Mouse (Mus musculus): ENCODE measurements around the gene Fbxo28.
A peak's percentile ranks its signal among the peaks of the same experiment; 100 is the strongest.

The Fbxo28 gene

DNA sequence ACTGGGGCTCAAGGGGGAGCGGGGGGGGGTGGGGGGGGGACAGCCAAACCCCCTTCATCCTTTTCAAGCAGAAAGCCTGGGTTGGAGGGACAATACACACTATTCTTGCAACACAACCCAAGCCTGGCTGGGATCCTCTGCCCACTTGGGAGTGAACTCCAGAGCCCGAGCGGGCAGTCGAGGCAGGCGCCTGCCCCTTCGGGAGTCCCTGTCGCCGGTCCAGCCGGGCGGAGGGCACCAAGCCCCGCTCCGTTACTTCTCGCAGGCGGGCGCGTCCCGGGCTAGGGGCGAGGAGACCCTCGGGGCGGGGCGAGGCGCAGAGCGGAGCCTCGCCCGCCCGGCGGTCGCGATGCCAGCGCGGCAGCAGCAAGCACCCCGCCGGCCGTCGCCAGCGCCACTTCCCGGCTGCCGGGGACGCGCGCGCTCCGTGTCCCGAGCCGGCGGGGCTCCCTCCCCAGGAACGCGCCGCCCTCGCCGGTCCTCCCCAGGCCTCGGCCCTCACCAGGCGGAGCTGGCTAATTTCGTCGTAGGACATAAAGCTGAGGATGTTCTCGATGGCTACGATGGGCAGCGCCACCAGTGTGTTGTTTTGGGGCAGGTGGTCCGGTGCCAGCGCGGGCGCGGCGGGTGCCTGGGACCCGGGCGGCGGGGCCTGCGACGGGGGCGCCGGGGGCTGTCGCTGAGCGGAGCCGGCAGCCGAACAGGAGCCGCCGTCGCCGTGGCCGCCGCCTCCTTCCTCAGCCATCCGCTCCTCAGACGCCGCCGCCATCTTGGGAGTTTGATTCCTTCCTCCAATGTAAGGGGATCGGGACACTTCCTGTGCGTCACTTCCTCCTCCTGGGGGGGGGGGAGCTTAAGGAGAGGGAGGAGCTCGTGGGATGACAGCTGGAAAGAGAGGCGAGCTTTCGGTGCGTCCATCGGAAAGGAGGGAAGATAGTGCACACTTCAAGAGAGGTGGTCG lies at the start of gene Fbxo28:
Gene Fbxo28 (minus strand): TSS at position 809 of the 961 bp plus-strand sequence.
- DNase-seq (ENCODE audit: low read depth), result peak; percentile 77

DNA sequence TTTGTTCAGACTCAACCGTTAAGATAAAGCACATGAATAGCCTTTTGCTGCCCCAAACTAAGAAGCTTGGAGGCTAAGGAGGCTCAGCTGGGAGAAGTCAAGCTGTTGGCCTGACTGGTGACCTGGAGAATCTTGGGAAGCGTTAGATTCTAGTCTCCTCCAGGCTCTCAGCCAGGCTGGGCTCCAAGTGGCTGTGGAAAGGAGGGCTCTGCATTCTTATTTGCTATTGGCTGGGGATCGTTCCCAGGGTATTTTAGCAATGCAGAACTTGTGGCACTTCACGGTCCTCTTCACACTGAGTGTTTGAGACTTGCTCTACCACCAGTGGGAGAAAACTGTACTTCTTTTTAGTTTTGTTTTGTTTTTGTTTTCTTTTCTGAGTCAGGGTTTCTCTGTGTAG lies 47.3 kb upstream of the Fbxo28 start:
- no peak for DNase-seq (ENCODE audit: low read depth)

DNA sequence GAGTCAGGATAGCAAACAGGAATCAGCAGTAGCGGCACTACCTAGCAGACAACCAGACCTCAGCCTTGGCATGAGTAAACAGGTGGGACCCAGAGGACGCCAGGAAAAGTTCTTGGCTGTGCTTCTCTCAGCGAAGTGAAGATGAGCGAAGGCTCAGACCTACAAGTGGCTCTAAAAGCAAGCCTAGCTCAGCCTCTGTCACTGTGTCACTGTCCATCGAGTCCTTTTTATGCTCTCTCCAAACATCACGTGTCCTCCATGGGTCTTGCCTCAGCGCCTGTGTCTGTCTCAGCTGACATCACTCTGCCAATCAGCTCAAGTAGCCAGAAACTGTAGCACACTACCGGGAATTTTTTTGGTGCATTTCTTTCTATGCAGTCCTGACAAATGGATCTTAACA lies 45.0 kb upstream of the Fbxo28 start:
- DNase-seq (ENCODE audit: low read depth), result no peak

DNA sequence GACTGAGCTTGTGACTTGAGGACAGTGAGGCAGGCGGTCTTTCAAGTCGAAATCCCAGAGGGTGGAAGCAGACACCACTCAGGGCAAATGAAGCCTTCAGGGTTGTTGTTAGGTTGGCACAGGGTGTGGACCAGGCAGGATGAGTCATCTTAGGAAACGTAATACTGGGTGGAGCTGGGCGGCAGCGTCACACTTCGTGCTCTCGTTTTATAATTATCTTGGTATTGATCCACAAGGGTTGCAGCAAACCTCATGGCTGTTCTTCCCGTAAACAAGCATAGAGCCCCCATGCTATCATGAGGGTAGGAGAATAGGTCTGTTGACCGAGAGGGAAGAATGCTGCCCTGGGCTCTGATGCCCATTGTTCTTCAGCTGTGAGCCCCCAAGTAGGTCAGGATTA lies 41.7 kb upstream of the Fbxo28 start:
- no peak for DNase-seq (ENCODE audit: low read depth)

DNA sequence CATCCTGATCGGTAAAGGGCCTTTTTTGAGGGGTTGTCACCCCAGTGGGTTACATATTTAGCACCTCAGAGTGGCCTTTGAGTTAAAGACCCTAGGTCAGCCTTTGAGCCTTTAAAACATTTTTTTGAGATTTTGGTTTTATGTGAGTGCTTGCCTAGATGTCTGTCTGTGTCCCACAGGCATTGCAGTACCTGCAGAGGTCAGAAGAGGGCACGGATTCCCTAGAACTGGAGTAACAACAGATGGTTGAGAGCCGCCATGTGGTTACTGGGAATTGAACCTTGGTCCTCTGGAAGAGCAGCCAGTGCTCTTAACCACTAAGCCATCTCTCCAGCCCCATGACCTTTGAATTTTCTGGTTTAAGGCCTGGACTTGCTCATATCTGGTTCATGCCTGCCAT lies 39.9 kb upstream of the Fbxo28 start:
- DNase-seq (ENCODE audit: low read depth), result no peak

DNA sequence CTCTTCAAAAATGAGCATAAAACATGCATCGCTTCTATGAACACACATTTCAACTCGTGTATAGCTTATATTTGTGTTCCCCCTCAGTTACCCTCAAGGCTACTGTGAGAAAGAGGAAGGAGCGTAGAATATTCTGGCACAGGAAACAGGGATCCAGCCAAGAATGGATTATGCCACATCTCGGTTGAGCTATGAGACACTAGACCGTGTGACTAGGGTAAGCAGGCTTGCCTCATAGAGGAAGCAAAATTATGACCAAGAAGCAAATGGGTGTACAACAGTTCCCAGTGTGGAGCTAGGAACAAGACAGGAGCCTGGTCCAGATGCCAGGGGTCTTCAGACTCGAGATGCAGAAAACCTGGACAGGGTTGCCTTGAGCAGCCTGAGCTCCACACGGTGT lies 39.3 kb upstream of the Fbxo28 start:
- no peak for DNase-seq (ENCODE audit: low read depth)

DNA sequence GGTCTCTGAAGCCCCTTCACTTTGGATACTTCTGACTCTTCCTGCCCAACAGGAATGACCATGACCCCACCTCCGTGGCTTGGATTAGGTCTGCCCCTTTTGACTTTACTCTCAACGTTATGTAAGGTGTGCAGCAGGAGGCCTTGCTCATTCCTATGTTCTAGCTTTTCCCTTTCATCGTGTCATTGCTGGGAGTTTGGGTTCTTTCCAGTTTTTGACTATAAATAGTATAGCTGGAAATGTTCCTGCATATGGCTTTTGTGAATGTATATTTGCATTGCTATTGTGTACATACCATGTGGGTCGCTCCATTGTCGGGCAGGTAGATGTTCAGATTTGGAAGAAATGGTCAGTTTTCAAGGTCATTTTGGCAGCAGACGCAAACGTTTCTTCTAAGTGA lies 37.4 kb upstream of the Fbxo28 start:
- DNase-seq (ENCODE audit: low read depth), result no peak

DNA sequence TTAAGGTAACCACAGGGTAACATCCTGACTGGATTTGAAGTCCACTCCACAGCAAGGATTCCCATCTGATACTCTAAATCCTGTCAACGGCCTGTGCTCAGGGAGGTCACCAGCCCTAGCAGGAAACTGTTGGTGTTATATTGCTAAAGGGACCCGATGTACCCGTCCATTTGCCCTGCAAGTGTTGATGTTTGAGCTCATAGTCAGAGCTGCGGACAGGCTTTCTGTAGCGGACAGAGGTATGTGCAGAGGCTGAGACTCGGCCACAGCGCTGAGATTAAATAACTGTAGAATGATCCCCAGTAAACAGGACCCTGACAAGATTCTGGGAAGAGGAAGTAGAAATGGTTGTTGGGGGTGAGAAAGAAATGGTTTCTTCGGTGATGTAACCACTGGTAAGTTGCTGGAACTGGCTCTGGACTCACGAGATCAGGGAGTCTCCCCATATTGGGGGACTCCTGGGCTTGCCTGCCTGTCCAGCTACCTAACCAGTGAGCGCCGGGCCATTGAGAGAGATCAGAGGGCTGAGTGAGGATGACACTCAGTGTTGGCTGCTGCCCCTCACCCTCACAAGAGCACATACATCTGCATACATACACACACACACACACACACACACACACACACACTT lies 36.9 kb upstream of the Fbxo28 start:
- no peak for DNase-seq (ENCODE audit: low read depth)

DNA sequence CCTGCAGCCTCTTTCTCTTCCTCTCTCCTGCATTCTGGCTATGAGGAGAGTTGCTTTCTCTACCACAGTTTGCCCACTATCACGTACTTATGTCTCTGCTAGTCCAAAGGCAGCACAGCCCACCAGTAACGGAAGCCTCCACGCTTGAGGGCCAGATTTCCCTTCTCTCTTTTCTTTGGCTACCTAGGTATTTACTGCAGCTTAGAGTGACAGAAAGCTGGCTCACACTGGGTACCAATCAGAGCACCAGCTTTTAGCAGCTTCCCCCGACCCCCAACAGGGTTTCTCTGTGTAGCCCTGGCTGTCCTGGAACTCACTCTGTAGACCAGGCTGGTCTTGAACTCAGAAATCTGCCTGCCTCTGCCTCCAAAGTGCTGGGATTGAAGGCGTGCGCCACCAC lies 36.1 kb upstream of the Fbxo28 start:
- no peak for DNase-seq (ENCODE audit: low read depth)

DNA sequence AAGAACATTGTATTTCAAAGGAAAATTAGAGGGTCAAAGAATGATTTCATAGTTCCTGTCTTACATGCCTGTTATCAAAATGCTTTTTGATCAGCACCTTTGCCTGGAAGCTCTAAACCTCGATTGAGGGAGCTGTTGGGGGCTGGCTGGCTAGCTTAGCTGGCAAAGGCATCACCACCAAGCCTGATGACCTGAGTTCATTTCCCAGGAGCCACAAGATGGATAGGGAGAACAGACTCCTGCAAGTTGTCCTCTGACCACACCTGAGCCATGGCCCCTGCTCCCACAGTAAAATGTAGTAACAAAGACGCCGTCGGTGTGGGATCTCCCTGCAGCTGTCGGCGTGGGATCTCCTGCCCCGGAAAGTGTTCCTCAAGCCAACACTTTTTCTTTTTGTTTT lies 35.4 kb upstream of the Fbxo28 start:
- DNase-seq (ENCODE audit: low read depth), result no peak

DNA sequence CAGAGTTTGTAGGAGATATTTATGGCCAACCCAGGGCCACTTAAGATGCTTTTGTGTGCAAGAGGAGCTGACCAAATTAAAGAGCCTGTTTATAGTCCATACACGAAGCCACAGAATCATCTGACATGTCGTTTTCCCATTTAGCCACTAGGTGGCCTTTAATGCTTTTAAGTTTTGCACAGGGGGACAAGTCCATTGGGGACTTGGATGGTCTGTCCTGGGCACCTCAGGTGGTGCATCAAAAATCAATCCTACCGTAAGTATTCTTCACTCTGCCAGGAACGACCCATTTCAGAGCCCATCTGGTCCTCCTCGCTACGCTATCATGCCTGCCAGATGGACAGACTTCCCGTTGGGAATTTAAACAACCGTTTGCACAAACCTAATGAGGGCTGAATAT lies 34.8 kb upstream of the Fbxo28 start:
- peak; percentile 64 for DNase-seq (ENCODE audit: low read depth)

DNA sequence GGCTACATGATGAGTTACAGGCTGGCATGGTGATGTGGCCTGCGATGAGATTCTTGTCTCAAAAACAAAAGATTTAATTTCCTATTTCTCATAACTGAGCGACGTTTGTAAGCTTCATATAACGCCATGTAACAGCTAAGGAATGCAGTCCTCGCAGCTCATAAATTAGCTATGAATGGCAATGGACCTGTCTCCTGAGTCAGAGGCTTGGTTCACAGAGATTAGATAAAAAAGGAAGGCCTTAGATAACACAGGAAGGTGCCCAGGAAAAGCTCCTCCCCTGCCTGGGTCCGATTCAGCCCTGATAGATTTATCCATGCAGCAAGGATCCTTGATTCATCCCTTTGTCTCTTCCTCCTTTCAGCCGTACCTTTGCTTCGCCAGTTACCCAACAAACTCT lies 30.5 kb upstream of the Fbxo28 start:
- no peak for DNase-seq (ENCODE audit: low read depth)

DNA sequence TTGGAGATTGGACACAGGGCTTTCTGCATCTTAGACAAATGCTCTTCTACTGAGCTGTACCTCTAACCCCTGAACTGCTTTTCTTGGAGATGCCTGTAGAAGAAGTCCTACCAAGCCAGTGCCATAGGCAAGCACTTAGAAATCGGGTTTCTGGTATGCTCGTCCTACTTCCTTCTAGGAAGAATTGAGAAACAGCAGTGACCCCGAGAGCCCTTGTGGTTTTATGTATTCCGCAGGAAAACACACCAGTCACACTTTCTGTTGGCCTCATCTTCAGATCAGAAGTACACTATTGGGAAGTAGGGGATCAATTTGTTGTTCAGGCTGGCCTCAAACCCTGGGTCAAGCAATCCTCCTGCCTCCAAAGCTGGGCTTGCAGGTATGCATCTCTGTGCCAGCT lies 28.0 kb upstream of the Fbxo28 start:
- no peak for DNase-seq (ENCODE audit: low read depth)

DNA sequence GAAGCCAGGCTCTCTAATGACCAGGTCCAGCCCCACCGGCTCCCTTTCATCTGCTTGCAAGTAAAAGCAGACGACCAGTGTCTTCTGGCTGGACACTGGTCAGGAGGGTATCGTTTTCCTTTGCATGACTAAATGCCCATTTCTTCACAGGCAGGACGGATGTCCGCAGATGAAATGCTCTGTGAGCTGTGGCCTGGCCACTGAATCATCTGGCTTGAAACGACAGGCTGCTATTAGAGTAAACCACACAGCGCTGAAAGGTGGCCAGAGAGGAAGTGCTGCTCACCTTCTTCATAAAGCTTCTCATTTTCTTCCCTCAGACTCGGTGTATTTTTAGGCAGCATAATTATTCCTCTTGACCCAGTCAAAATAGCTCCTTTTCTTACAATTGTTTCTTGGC lies 27.4 kb upstream of the Fbxo28 start:
- no peak for DNase-seq (ENCODE audit: low read depth)

DNA sequence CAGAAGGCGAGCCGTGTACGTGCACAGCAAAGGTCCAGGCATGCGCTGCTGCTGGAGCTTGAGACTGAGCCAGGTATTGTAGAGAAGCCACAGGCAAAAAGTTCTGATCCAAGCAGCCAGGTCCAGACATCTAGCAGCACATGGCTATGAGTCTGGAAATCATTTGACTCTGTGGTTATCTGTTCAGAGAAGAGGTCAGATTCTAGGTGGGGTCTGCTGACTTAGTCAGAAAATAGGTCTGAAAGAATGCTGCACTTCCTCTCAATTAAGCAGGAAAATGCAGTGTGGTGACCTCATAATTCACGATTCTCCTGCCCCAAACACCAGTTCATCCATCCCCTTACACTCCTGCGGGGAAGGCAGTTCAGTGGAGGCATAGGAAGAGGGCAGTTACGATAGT lies 26.9 kb upstream of the Fbxo28 start:
- DNase-seq (ENCODE audit: low read depth), result no peak

DNA sequence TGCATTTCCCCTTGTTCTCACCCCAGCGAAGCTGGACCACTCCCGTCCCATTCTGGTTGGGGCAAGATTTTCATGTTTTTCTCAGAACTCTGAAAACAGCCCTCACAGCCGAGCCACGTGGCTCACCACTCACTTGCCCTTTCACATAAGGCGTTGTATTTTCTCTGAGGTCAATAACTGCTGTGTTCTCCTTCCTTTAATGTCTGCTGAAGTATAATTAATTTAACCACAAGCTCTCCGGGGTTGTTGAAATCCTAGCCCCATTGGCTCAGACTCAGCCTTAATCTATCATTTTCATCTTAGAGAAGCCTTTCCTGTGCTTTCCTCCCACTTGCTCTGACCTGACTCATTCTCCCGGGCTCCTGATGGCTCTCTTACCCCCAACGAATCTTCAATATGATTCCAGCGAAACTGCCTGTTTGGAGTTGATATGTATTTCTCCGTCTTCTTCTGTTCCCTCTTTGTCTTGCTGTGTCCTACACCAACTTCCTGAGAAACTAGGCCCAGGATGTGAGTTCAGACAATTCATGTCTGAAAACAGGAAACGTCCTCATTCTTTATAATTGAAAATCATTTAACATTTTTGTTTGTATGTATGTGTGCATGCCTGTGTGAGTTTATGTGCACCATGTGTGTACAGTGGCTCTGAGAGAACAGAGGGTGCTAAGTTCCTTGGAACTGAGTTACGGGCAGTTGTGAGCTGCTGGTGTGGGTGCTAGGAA lies 22.4 kb upstream of the Fbxo28 start:
- DNase-seq (ENCODE audit: low read depth), result no peak

DNA sequence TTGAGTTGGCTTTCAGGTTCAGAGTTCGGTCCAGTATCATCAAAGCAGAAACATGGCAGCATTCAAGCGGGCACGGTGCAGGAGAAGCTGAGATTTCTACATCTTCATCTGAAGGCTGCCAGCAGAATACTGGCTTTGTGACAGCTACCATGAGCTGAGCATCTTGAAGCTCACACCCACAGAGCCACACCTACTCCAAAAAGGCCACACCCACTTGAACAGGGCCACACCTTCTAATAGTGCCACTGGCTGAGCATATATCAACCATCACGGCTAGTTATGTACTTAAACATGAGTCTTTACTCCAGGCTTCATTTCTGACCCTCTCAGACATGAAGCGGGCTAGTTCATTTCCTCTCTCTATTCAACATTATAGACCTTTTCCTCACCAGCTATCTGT lies 21.3 kb upstream of the Fbxo28 start:
- no peak for DNase-seq (ENCODE audit: low read depth)

DNA sequence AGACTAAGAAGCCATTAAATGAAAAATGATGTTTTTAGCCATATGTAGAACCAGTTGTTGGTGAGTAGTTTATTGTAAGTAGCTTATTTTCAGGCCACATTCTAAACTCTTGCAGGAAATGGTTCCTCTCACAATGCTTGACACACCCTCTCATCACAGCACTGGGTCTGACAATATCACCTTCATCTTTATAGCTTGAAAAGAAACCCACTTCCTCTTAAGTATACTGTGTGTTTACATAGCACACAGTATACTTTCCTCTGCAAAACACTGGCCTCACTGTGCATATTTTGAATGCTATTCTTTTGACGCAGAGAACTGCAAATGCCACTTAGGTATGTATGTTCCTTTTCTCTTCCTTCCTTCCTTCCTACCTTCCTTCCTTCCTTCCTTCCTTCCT lies 16.7 kb upstream of the Fbxo28 start:
- DNase-seq (ENCODE audit: low read depth), result no peak

DNA sequence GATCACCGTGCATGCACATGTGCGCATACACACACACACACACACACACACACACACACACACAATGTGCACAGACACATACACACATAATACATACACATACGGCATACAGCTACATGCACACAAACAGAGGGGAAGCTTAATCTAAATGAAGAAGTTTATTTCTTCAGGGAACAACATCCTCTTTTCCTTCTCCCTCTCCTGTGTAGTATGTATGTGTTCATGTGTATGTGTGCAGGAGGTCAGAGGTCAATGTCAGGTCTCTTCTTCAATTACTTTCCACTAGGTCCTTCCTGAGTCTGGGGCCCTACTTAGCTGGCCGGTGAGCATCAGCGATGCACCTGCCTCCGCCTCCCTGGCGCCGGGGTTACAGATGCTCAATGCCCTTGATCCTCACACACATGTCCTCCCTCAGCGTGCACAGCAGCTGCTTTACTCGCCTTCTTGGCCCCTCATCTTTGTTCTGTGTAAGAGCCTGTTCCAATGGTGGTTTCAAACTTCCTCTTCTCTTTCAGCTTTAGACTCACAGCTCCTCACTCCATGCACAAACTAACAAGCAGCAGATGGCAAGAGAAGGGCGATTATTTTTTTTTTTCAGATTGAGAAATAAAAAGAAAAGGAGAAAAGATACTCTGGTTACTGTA lies 13.2 kb upstream of the Fbxo28 start:
- no peak for DNase-seq (ENCODE audit: low read depth)

DNA sequence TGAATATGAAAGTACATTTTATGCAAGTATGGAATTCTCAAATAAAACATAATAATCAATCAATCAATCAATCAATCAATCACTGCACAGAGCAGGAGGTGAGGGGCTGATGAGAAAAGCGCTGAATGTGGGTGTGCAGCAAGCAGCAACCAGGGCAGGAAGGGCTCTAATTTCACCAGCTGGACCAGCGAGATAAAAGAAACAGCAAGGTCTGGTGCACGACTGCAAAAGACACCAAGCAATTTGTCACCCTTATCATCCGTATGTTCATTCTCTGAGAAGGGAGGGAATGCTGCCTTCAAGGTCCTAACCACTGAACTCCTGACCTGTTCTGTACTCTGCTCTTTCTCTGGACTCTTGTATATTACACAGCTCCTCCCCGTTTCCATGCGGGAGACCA lies 8.1 kb upstream of the Fbxo28 start:
- no peak for DNase-seq (ENCODE audit: low read depth)

DNA sequence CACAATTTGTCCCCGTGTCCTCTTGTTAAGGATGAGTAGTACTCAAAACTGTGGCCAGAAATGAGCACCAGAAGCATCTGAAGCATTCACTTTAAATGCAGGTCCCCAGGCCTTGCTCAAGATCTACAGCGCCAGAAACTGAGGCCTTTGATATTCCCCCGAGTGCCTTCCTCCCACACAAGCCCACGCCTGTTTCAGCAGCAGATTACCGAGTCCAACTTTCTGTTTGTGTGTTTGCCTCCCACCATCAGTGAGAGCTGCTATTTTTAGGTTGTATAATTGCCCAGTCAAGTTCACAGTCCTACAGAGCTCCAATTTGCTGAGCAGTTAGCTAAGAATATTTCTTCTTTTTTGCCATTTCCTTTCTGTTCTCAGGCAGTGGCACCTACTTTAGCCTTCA lies 5.1 kb upstream of the Fbxo28 start:
- no peak for DNase-seq (ENCODE audit: low read depth)

DNA sequence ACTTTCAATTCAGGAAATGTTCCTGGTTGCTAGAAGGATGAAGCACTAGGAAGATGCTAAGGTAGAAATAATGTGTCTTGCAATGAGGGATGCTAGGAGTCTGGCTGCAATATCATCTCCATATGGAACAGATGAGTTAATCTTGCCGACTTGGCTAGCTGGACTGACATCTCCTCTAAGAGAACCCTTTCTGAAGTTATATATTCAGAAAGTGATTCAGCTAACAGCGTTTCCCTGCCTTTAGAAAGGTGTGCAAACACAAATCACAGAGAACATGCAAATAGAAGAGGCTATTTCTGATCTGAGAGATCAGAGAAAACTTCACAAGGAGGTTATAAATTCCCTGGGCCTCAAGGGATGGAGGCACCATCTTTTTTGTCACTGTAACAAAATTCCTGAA lies 4.4 kb upstream of the Fbxo28 start:
- no peak for DNase-seq (ENCODE audit: low read depth)

DNA sequence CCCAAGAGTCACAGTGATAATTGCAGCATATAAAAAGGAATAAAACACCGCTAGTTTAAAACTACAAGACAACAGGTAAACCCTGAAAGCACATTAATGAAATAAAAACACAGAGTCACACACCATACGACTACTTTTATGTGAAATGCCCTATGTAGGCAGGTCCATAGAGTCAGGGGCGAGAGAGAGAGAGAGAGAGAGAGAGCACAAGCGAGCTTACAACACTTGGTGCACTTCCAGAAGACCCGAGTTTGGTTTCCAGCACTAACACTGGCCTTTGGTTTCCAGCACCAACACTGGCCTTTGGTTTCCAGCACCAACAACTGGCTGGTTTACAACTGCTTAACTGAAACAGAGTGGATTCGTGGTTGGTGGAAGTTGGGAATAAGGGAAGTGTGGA lies 564 bp upstream of the Fbxo28 start:
- no peak for DNase-seq (ENCODE audit: low read depth)

Measured in c-Kit-positive CD71-negative TER-119-negative erythroid progenitor cells, embryonic 14.5 days (primary cell).